In the genomic region with DNA sequence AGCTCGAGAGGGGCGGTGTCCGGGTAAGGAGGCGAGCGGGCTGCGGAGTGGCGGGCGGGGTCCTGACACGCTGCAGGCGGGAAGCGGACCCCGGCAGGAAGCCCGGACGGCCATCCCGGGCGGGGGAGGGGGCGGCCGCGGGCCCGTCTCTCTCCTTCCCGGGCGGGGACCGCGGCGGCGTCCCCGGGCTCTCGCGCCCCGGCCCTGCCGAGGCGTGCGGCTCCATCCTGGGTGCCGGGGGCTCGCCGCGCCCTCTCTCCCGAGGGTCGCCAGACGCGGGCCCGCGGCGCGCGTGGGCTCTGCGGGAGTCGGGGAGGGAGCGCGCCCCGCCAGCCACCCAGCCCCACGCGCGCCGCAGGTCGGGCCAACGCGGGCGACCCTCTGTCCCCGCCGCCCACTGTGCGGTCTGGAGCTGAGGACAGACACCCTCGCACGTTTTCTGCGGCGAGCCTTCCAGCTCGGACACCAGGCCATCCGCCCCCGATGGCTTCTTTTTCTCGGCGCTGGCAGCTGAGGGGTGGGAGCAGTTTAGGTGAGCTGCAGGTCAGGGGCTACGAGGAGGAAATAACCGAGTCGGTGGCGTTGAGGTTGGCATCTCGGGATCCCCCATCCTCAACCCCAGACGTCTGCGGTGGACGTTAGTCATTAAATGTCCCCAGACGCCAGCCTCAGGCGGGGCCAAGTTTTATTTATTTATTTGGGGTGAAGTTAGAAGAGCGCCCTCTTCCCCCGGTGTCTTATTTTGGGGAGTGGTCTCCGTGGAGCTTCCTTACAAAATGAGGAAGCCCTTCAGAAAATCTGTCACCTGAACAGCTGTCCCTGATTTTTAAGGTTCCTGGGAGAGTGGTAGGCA, we compare ENCODE assay signal across 8 mouse cellular contexts. TPM values are rescaled to one million over a fixed set of nuclear protein-coding genes. Genes with fewer than 3 reads are reported as not detected.
A peak's percentile ranks its signal among the peaks of the same experiment; 100 is the strongest.
DNase-seq lines count a peak whose midpoint lies in the region; ATAC-seq and TF ChIP-seq lines count a peak whose summit lies in the region.

No protein-coding gene starts in this region.

- H3K27me3 ChIP-seq in intestine, embryonic 14.5 days (replicated peaks; ENCODE audit: control insufficient read depth, insufficient read depth, low read length) = no peaks in the 10 kb centered on the region
- no peaks in the 10 kb centered on the region for H3K27me3 ChIP-seq in liver, postnatal 0 days (ENCODE audit: insufficient read depth, low read length)
- H3K27me3 ChIP-seq in neural tube, embryonic 13.5 days = no peaks in the 10 kb centered on the region

- under 1% methylated on average over 49 of the region's 84 CpGs for WGBS in intestine, embryonic 14.5 days
- under 1% methylated on average over 53 of the region's 84 CpGs for WGBS in liver, postnatal 0 days (ENCODE audit: insufficient replicate concordance)
- WGBS in neural tube, embryonic 13.5 days = under 1% methylated on average over 49 of the region's 84 CpGs

- H3K4me3 ChIP-seq in intestine, embryonic 14.5 days (ENCODE audit: low read depth, low read length) = peak overlapping the region; percentile 82
- H3K4me3 ChIP-seq in liver, postnatal 0 days (ENCODE audit: low read depth, low read length) = peak overlapping the region; percentile 91
- peak overlapping the region; percentile 76 for H3K4me3 ChIP-seq in neural tube, embryonic 13.5 days

- no peaks in the 10 kb centered on the region for H3K9me3 ChIP-seq in intestine, embryonic 14.5 days (ENCODE audit: control insufficient read depth, low read length)
- H3K9me3 ChIP-seq in liver, postnatal 0 days (ENCODE audit: low read length) = no peaks in the 10 kb centered on the region
- no peaks in the 10 kb centered on the region for H3K9me3 ChIP-seq in neural tube, embryonic 13.5 days

- peak overlapping the region; percentile 84 for H3K27ac ChIP-seq in intestine, embryonic 14.5 days (ENCODE audit: low read depth)
- H3K27ac ChIP-seq in liver, postnatal 0 days (ENCODE audit: low read depth) = peak overlapping the region; percentile 76
- peak overlapping the region; percentile 72 for H3K27ac ChIP-seq in neural tube, embryonic 13.5 days (replicated peaks)

- intact Hi-C loops in gastrocnemius, postnatal 14 days (cut with DNase I; ENCODE audit: low total_unique reads) = no loop called here

- H3K36me3 ChIP-seq in intestine, embryonic 14.5 days (ENCODE audit: control insufficient read depth, insufficient read depth, low read length) = no peaks in the 10 kb centered on the region
- H3K36me3 ChIP-seq in liver, postnatal 0 days (replicated peaks; ENCODE audit: insufficient read depth, low read length) = no peaks in the 10 kb centered on the region
- H3K36me3 ChIP-seq in neural tube, embryonic 13.5 days = no peaks in the 10 kb centered on the region

- H3K4me2 ChIP-seq in intestine, embryonic 14.5 days (ENCODE audit: low read length) = peak overlapping the region; percentile 69
- H3K4me2 ChIP-seq in liver, postnatal 0 days (ENCODE audit: low read depth, low read length) = peak overlapping the region; percentile 95
- H3K4me2 ChIP-seq in neural tube, embryonic 13.5 days = peak overlapping the region; percentile 80

- TF ChIP-seq EP300 in liver, postnatal 0 days (IDR thresholded peaks at IDR 0.05; ENCODE audit: low read depth) = no peak

- ATAC-seq in intestine, embryonic 14.5 days (replicated peaks; ENCODE audit: low FRiP score, low TSS enrichment, low read depth) = peak; percentile 79
- peak; percentile 73 for ATAC-seq in liver, postnatal 0 days
- ATAC-seq in neural tube, embryonic 13.5 days (ENCODE audit: low read depth) = peak; percentile 79

- DNase-seq in ovary, postnatal 36 days (ENCODE audit: low spot score) = peak; percentile 44
- no peak for DNase-seq in ovary, postnatal 14 days (ENCODE audit: low spot score)
- peak; percentile 20 for DNase-seq in c-Kit-positive CD71-negative TER-119-negative erythroid progenitor cells, embryonic 14.5 days (ENCODE audit: low read depth)
- peak; percentile 38 for DNase-seq in gastrocnemius, postnatal 14 days
- peak; percentile 66 for DNase-seq in intestine, embryonic 14.5 days (ENCODE audit: low spot score)
- DNase-seq in liver, postnatal 0 days = peak; percentile 24
- peak; percentile 26 to 61 for DNase-seq in urinary bladder, postnatal 4 days (ENCODE audit: low spot score in 2 of 2)

- no peak for TF ChIP-seq CTCF in liver, postnatal 0 days (IDR thresholded peaks at IDR 0.05; ENCODE audit: low read depth)

- peak overlapping the region; percentile 79 for H3K9ac ChIP-seq in intestine, embryonic 14.5 days (ENCODE audit: low read length)
- peak overlapping the region; percentile 83 for H3K9ac ChIP-seq in liver, postnatal 0 days (replicated peaks)
- peak overlapping the region; percentile 86 for H3K9ac ChIP-seq in neural tube, embryonic 13.5 days

- H3K4me1 ChIP-seq in intestine, embryonic 14.5 days (replicated peaks; ENCODE audit: control insufficient read depth, insufficient read depth, low read length) = peaks cover 22% of the 10 kb centered on the region
- H3K4me1 ChIP-seq in liver, postnatal 0 days (ENCODE audit: insufficient read depth) = peaks cover 9% of the 10 kb centered on the region; the same call in 1 of the 2 replicates
- H3K4me1 ChIP-seq in neural tube, embryonic 13.5 days (replicated peaks) = peaks cover 27% of the 10 kb centered on the region

RNA-seq across cellular contexts. Expression of a gene that starts 0.6 kb away (rescaled TPM):
- 10 to 100 TPM; 61.5 to 66.5 TPM for total RNA-seq in gastrocnemius, postnatal 14 days (2021)
- polyA plus RNA-seq in intestine, embryonic 14.5 days (2014; fragmentation: Nextera tagmentation; extraction: Ambion mirVana) = 46.3 and 51.3 TPM in 2 replicates
- polyA plus RNA-seq in liver, postnatal 0 days (2015; fragmentation: Nextera tagmentation; extraction: Ambion mirVana) = 6.3 and 7.8 TPM in 2 replicates
- 29.1 and 29.7 TPM in 2 replicates for polyA plus RNA-seq in neural tube, embryonic 13.5 days (2015; fragmentation: Nextera tagmentation; extraction: Ambion mirVana)

RNA-seq across cellular contexts. Expression of a gene that starts 52.5 kb away (rescaled TPM):
- 10 to 100 TPM; 36.8 to 41.5 TPM for total RNA-seq in gastrocnemius, postnatal 14 days (2021)
- 35.0 and 36.4 TPM in 2 replicates for polyA plus RNA-seq in intestine, embryonic 14.5 days (2014; fragmentation: Nextera tagmentation; extraction: Ambion mirVana)
- polyA plus RNA-seq in liver, postnatal 0 days (2015; fragmentation: Nextera tagmentation; extraction: Ambion mirVana) = 15.9 and 21.0 TPM in 2 replicates
- 30.3 and 33.5 TPM in 2 replicates for polyA plus RNA-seq in neural tube, embryonic 13.5 days (2015; fragmentation: Nextera tagmentation; extraction: Ambion mirVana)
